Mouse (Mus musculus): ENCODE results near the gene Csmd2. TPM values are rescaled to one million over a fixed set of nuclear protein-coding genes. Genes with fewer than 3 reads are reported as not detected.

Gene Csmd2
- total and polyA plus RNA-seq, 2 experiments from 2014 or later, result 9.1 to 48.2 TPM

DNA sequence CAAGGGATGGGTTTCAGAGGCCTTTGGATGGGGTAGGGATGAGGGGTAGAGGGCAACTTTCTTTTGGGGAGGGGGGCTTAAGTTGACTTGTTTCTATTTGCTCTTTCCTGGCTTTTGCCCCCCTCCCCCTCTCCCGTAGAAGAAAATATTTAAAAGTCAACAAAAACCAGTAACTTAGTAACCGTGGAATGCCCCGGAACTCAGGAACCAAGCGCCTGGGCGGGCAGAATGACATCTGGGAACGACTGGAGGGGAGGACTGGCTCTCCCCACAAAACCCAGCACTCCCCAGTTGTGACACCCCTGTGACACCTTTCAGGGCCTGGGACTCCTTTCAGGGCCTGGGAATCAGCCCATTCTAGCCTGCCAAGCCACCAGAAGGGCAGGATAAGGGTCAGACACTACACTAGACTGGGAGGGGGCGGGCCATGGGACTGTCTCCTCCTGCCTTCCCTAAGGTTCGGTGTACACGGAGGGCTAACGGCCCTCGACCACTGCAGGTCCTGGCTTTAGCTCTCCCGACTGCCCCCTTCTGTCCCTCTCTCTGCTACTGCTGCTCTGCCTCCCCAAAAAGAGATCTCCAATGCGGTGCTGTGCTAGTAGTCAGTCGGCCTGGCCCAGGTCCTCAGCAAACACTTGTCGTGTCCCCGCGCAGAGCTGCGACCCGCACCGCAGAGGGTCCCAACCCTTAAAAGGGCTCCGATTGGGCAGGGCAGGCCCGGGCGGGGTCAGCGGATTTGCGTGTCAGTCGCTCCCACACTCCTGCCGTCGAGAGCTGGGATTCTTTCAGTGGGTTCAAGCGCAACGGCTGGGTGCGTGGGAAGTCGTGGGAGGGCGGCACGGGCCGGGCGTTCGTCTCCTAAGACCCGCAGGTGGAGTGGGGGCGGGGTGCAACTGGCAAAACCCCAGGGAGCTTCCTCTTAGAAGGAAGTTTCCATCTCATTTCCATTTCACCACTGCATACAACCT lies 16.5 kb upstream of the Csmd2 start, which contains the start of gene CK137956:
CK137956 (minus strand) TSS at position 51 of the 968 bp plus-strand sequence.
- Histone ChIP-seq H3K9me3 (ENCODE audit: low read length) (no peaks in the 10 kb centered on the region), H3K9ac (replicated peaks; ENCODE audit: low read length, poor library complexity, severe bottlenecking) (no peak within 1 kb of the TSS), H3K27me3 (ENCODE audit: insufficient read depth, low read length) (0 out of 2 replicates have a peak, but pooled peaks cover 11% of the 10 kb centered on the region), H3K27ac (ENCODE audit: low read depth, low read length) (no peak within 1 kb of the TSS), H3K36me3 (ENCODE audit: insufficient read depth, low read length) (no peaks in the 10 kb centered on the region), H3K4me1 (ENCODE audit: insufficient read depth, low read length) (no peaks in the 10 kb centered on the region; the same call in none of the 2 replicates), H3K4me3 (ENCODE audit: low read depth, low read length) (no peak within 1 kb of the TSS), H3K4me2 (ENCODE audit: low read depth, low read length, poor library complexity, severe bottlenecking) (peak within 1 kb of the TSS; percentile 25)
- DNase-seq (ENCODE audit: low spot score) (peak; percentile 60), ATAC-seq (ENCODE audit: low FRiP score) (0 out of 2 replicates have a peak, but pooled peaks have one; percentile 44)
- 7% methylated on average over 38 of the region's 39 CpGs for WGBS
- peak; percentile 63 for TF ChIP-seq CTCF (IDR thresholded peaks at IDR 0.05)

DNA sequence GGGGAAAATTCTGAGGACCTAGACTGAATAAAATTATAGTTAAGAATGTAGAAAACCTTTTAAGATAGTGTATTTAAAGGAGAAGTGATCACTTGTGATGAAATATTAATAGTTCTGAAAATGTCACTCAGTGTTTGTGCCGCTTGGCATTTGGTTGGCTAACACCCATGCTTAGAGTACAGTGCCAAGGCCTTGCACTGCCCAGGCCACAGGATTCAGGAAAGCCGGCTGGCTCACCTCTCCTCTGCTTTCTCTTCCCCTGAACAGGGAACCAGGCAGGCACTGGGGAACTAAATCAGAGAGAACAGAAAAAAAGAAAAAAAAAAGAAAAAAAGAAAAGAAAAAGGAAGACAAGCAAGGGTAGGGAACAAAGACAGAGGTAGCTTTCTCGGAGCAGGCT lies 14.7 kb upstream of the Csmd2 start:
- 0 out of 2 replicates have a peak, but pooled peaks cover 11% of the 10 kb centered on the region for H3K27me3 ChIP-seq (ENCODE audit: insufficient read depth, low read length)
- no peak for ATAC-seq (ENCODE audit: low FRiP score)
- no peak overlapping the region for H3K4me3 ChIP-seq (ENCODE audit: low read depth, low read length)
- no peaks in the 10 kb centered on the region; the same call in none of the 2 replicates for H3K4me1 ChIP-seq (ENCODE audit: insufficient read depth, low read length)
- DNase-seq (ENCODE audit: low spot score), result no peak
- no peak overlapping the region for H3K27ac ChIP-seq (ENCODE audit: low read depth, low read length)
- no peaks in the 10 kb centered on the region for H3K9me3 ChIP-seq (ENCODE audit: low read length)
- 64% methylated on average over 3 of the region's 3 CpGs for WGBS
- no peak overlapping the region for H3K9ac ChIP-seq (replicated peaks; ENCODE audit: low read length, poor library complexity, severe bottlenecking)
- TF ChIP-seq CTCF (IDR thresholded peaks at IDR 0.05), result no peak
- H3K4me2 ChIP-seq (ENCODE audit: low read depth, low read length, poor library complexity, severe bottlenecking), result no peak overlapping the region
- no peaks in the 10 kb centered on the region for H3K36me3 ChIP-seq (ENCODE audit: insufficient read depth, low read length)

DNA sequence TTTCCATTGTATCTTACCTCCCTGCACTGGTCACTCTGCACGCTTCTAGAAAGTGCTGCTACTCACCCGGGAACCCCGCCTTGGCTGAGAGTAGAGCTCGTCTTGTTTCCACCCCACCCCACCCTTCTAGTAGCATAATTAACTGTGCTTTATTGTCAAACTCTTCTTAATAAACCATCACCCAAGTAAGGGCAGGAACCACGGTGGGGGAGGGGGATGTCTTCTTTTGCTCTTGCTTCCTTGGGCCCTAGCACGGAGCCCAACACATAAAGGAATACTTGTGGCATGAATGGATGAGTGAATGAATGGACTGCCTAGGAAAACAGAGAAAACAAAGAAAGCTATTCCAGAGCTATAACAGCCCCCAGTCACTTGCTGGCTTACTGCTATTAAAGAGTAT lies 6.5 kb upstream of the Csmd2 start:
- Histone ChIP-seq H3K9me3 (ENCODE audit: low read length) (no peaks in the 10 kb centered on the region), H3K4me1 (ENCODE audit: insufficient read depth, low read length) (0 out of 2 replicates have a peak, but pooled peaks cover 5% of the 10 kb centered on the region), H3K9ac (replicated peaks; ENCODE audit: low read length, poor library complexity, severe bottlenecking) (no peak overlapping the region), H3K4me2 (ENCODE audit: low read depth, low read length, poor library complexity, severe bottlenecking) (no peak overlapping the region), H3K4me3 (ENCODE audit: low read depth, low read length) (no peak overlapping the region), H3K27me3 (ENCODE audit: insufficient read depth, low read length) (no peaks in the 10 kb centered on the region), H3K27ac (ENCODE audit: low read depth, low read length) (no peak overlapping the region), H3K36me3 (ENCODE audit: insufficient read depth, low read length) (no peaks in the 10 kb centered on the region)
- ATAC-seq (ENCODE audit: low FRiP score), result no peak
- TF ChIP-seq CTCF (IDR thresholded peaks at IDR 0.05), result no peak
- peak; percentile 46 for DNase-seq (ENCODE audit: low spot score)
- WGBS, result 62% methylated on average over 6 of the region's 6 CpGs

DNA sequence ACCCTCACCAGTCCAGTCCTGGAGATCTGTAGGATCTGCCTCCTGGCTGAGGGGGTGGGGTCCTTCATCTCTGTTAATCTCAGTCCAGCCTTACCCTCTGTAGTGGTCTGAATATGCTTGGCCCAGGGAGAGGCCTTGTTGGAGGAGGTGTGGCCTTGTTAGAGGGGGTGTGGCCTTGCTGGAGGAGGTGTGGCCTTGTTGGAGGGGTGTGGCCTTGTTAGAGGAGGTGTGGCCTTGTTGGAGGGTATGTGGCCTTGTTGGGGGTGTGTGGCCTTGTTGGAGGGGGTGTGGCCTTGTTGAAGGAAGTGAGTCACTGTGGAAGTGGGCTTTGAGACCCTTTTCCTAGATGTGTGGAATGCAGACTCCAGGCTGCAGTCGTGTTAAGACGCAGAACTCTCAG lies 3.2 kb upstream of the Csmd2 start:
- WGBS, result 88% methylated on average over 2 of the region's 2 CpGs

DNA sequence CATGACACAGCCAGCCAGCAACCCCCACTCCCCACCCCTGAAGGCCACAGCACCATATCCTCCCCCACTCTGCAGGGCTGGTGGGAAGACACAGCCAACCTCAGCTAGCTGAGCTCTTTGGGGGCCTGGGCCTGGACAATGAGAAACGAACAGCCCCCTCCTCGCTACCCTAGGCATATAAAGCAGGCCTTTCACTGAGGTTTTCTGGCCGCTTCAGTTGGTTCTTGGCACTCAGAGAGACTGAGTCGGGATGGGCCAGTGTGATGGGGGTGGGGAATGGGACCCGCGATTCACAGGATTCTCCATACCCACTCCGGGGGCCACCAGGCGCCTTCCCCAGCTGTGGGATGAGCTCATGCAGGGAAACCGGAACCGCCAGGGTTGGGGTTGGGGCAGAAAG lies 1.8 kb upstream of the Csmd2 start:
- TF ChIP-seq CTCF (IDR thresholded peaks at IDR 0.05), result no peak
- H3K27me3 ChIP-seq (ENCODE audit: insufficient read depth, low read length), result no peaks in the 10 kb centered on the region
- no peaks in the 10 kb centered on the region for H3K36me3 ChIP-seq (ENCODE audit: insufficient read depth, low read length)
- H3K9ac ChIP-seq (replicated peaks; ENCODE audit: low read length, poor library complexity, severe bottlenecking), result 0 out of 2 replicates have a peak overlapping the region, but pooled peaks have one; percentile 91
- H3K4me3 ChIP-seq (ENCODE audit: low read depth, low read length), result peak overlapping the region; percentile 82
- H3K9me3 ChIP-seq (ENCODE audit: low read length), result no peaks in the 10 kb centered on the region
- 18% methylated on average over 10 of the region's 10 CpGs for WGBS
- H3K4me2 ChIP-seq (ENCODE audit: low read depth, low read length, poor library complexity, severe bottlenecking), result peak overlapping the region; percentile 85
- DNase-seq (ENCODE audit: low spot score), result peak; percentile 92
- 0 out of 2 replicates have a peak, but pooled peaks cover 5% of the 10 kb centered on the region for H3K4me1 ChIP-seq (ENCODE audit: insufficient read depth, low read length)
- ATAC-seq (ENCODE audit: low FRiP score), result peak; percentile 83
- H3K27ac ChIP-seq (ENCODE audit: low read depth, low read length), result peak overlapping the region; percentile 82

More for the DNA sequence above, 3.2 kb upstream of the Csmd2 start:
- Histone ChIP-seq H3K4me1 (ENCODE audit: insufficient read depth, low read length) (0 out of 2 replicates have a peak, but pooled peaks cover 5% of the 10 kb centered on the region), H3K27me3 (ENCODE audit: insufficient read depth, low read length) (no peaks in the 10 kb centered on the region), H3K4me2 (ENCODE audit: low read depth, low read length, poor library complexity, severe bottlenecking) (no peak overlapping the region), H3K36me3 (ENCODE audit: insufficient read depth, low read length) (no peaks in the 10 kb centered on the region), H3K4me3 (ENCODE audit: low read depth, low read length) (no peak overlapping the region), H3K9ac (replicated peaks; ENCODE audit: low read length, poor library complexity, severe bottlenecking) (no peak overlapping the region), H3K9me3 (ENCODE audit: low read length) (no peaks in the 10 kb centered on the region), H3K27ac (ENCODE audit: low read depth, low read length) (no peak overlapping the region)
- DNase-seq (ENCODE audit: low spot score), result no peak
- no peak for ATAC-seq (ENCODE audit: low FRiP score)
- TF ChIP-seq CTCF (IDR thresholded peaks at IDR 0.05), result no peak

All from midbrain, postnatal 0 days (tissue).